Mouse (Mus musculus) megakaryocyte, embryonic 14.5 days (primary cell): ENCODE measurements around the gene Jsrp1.

Source experiments
- FLI1 ChIP-seq: IDR thresholded peaks from 2 replicates; pipeline ENCODE4 v1.6.1; 2012; ENCODE audit warnings: low read length, inconsistent platforms, mixed read lengths
- GATA1 ChIP-seq: IDR thresholded peaks from 3 replicates; pipeline ENCODE4 v1.6.1; 2012; ENCODE audit warnings: mixed read lengths, low read length, inconsistent platforms, borderline replicate concordance

DNA sequence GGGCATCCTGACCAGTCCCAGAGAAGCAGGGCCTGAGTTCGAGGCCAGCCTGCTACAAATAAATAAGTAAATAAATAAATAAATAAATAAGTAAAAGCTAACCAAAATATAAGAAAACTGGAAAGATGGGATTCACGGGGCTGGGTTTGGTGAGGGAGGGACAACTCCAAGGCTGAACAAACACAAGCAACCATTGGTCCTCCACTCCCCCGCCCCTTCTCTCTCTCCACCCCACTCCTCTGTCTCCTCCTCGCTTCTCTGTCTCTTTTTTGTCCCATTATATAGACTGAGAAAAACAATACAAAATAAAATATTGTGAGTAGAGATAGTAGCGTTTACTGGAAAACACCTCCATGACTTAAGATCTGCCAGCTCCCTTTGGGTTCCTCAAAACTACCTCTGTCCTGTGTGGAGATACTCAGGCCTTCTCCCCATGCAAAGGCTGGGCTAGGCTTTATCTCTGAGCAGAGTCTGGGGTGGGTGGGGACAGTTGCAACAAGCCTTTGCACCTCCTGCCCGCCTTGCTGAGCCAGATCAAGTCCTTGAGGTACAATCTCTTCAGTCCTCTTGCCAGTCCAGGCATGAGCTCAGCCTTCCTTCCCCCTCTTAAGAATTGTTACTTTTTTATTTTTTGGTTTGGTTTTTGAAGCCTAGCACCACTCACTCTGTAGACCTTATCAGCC, 5.4 kb upstream of the Jsrp1 start:
- TF ChIP-seq FLI1 = no peak
- no peak for TF ChIP-seq GATA1
